Mouse (Mus musculus) WW6 (cell line): ENCODE data around the gene Hcrt.
"Not testable (repeated sequence)": the region's sequence is repeated elsewhere in the genome, so short reads cannot be mapped to it uniquely, and the experiment has no call there.

Experiments used
- DNase-seq: peaks from one replicate; pipeline ENCODE4 v3.0.0-alpha.2; 2013; ENCODE audit warnings: low read depth, low spot score

The Hcrt gene

GRCm38 (mm10) chr11:100762831-100763230 is at the start of gene Hcrt:
TSS of gene Hcrt (minus strand) at chr11:100762931.
- DNase-seq: no peak

- DNase-seq: no peak
Observed at GRCm38 (mm10) chr11:100811132-100811531, 48.4 kb upstream of the Hcrt start.

- no peak for DNase-seq
Observed at GRCm38 (mm10) chr11:100810516-100810915, 47.8 kb upstream of the Hcrt start.

DNA sequence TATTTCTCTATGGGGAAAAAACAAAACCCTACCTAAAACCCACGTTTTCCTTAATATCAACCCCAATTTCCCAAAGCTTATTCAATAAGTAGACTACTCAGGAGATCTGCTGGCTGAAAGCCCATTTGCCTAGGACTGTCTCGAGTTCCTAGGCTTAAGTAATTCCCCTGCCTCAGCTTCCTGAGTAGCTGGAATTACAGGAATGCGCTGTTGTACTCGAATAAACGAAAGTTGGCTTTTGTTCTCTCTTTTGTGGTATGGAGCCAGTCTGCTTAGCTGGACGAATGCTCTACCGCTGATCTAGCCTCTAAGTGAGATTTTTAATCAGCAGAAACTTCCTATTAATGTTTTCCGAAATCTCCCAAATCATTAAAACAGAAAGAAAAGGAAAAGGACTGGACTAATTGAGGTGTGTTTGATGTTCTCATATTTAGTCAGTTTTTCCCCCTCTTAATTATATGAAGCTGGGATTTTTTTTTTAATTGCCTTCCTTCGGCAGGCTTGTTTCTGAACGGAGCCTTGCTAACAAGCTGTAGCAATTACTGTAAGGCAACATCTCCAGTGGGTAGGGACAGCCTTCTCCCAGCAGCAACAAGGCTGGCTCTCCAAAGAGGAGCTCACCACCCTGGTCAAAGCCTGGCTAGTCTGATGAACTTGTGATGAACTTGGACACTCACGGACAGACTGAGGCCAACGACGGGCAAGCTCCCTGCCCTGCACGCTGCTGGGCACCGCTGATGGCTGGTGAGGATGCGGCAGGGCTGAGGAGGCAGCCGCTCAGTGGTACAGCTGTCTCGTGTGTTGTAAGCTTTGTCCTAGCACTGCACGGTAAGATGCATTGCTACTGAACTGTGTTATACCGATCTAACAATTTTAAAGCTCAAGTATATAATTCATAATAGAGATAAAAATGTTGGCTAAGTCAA is 43.9 kb upstream of the Hcrt start:
- no peak for DNase-seq

- no peak for DNase-seq
Observed at GRCm38 (mm10) chr11:100805535-100805934, 42.8 kb upstream of the Hcrt start.

- DNase-seq: no peak
Observed at GRCm38 (mm10) chr11:100804409-100804808, 41.7 kb upstream of the Hcrt start.

GRCm38 (mm10) chr11:100799426-100799825 is 36.7 kb upstream of the Hcrt start:
- no peak for DNase-seq

- no peak for DNase-seq
Observed at GRCm38 (mm10) chr11:100796585-100796984, 33.9 kb upstream of the Hcrt start.

DNA sequence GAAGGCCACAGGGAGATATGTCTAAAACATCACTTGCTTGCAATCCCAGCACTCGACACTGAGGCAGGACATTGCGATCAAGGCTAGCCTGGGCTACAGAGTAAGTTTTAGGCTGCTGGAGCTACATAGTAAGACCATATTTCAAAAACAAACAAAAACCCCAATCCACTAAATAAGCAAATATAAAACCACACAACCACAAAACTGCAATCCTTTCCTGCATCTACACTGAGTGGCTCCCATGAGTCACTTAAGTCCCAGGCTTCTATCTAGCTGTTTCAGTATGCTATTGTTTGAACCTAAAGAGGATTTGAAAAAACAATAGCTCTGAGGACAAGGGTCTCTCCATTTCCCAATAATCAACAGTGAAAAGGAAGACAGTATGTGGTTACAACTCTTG is 32.7 kb upstream of the Hcrt start:
- DNase-seq: no peak

- DNase-seq: no peak
Observed at GRCm38 (mm10) chr11:100791457-100792049, 28.8 kb upstream of the Hcrt start.

- not testable (repeated sequence) for DNase-seq
Observed at GRCm38 (mm10) chr11:100790644-100791043, 27.9 kb upstream of the Hcrt start.

DNA sequence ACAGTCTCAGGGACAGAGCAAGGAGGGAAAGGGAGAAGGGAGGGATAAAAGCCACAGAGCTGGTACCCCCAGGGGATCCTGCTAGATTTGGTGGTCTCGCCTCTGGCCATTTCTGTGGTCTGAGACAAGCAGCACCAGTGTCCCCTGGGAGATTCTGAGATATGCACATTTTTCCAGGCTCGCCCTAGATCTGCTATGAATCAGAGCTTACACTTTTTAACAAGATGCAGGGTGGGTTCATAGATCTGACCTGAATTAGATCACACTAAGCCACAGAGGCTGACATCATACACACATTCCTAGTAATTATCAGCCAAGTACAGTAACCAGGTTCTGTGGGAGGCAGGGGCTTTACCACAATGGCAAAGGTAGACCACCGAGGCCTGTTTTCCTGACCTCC is 27.0 kb upstream of the Hcrt start:
- DNase-seq: no peak

DNA sequence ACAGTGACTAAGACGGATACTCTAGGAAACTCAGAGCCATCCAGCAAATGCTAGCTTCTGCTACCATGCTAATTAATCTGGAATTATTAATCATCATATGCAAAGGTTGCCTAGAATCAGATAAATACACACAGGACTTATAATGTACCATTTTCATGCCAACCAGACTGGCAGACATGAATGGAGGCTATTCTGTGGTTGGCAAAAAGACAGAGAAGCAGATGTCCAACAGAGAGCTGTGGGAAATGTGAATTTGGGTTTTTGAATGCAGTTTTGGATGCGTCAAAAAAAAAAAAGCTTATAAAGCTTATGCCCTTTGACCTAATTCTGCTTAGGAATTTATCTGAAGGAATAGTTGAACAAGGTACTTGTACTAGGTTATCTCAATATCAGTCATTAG is 23.0 kb upstream of the Hcrt start:
- DNase-seq: no peak

DNA sequence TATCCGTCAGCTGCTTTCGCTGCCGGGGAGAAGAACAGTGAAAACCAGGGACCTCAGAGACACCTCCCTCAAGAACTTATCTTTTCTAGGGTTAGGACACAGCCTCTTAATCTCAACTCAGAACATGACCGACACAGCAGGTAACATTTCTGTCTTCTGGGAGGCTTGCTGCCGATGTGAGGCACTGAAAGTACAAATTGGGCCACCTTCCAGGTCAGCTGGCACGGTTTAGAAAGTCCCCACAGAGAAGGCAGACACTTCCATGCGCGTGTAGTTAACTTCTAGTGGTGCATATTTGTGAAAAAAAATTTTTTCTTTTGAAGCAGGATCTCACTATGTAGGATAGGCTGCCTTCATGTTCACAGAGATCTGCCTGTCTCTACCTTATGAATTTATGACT is 21.6 kb upstream of the Hcrt start:
- DNase-seq: no peak

DNA sequence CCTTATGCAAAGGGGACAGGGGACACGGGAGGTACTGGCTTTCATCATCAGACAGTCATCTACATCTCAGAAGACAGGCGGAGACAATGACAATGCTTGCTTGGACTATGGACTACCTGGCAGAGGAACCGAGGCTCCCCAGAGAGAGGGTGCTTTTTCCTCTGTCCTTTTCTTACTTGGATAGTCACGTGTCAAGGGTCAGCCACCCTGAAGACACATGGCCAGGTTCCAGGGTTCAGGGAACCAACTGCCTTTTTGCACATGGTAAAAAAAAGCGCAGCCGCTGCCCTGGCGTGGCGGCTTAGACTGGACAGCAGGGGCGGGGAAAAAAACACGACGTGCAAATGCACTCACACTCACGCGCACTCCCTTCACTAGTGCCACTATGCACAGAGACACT is 19.8 kb upstream of the Hcrt start:
- DNase-seq: no peak

DNA sequence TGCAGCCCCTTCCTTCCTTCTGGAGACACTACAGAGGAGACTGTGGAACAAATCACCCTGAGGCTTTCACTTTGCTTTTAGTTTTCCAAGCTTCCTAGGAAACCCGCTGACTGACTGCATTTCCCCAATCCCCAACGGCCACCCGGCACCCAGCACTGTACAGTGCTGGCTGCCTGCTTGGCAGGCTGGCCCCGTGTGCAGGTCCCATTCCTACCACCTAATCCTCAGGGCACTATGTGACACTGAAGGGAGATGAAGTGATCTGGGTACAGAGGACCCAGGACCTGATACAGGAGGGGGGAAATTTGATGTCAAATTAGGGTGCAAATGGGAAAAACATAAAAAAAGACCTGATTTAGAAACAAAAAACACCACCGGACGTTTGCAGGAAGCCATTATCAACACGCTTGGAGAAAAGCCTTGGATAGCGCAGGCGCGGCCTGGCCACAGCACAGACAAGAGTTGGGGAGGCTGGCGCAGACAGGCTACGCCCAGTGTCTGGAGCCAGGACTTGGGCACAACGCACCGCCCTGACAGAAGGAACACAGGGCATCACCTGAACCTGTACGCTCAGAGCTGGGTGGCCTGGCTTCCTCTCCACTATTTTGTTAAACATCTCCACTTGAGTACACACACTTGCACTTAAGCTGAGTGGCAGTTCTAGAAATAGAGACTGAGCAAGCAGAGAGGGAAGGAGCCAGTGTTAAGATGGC is 19.2 kb upstream of the Hcrt start:
- DNase-seq: no peak

- no peak for DNase-seq
Observed at GRCm38 (mm10) chr11:100780247-100780646, 17.5 kb upstream of the Hcrt start.

DNA sequence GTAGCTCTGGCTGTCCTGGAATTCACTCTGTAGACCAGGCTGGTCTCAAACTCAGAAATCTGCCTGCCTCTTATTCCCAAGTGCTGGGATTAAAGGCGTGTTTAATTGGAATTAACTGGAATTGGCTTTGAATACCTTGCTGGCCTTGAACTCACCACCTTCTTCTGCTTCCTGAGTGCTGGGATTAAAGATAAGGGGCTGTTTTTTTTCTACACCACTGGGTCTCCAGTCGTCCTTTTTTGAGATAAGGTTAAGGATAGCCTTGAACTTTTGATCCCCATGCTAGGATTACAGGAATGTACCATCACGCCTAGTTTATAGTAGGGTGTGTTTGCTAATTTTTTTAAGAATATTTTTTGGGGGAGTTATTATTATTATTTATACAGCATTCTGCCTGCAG is 15.3 kb upstream of the Hcrt start:
- no peak for DNase-seq

GRCm38 (mm10) chr11:100775921-100776320 is 13.2 kb upstream of the Hcrt start:
- DNase-seq: no peak

DNA sequence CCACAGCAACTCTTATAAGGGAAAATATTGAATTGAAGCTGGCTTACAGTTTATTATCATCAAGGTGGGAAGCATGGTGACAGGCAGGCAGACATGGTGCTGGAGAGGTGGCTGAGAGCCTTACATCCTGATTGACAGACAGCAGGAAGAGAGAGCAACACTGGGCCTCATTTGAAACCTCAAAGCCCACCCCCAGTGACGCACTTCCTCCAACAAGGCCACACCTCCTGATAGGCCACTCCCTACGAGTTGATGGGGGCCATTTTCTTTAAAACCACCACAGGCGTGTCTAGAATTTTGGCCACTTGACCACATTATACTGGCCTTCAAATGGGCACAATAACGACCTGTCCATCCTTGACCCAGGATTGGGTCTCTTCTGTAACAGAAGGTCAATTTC is 11.5 kb upstream of the Hcrt start:
- no peak for DNase-seq

- DNase-seq: no peak
Observed at GRCm38 (mm10) chr11:100770646-100771408, 8.1 kb upstream of the Hcrt start, which contains the start of gene Ghdc. TSS of gene Ghdc (minus strand) at chr11:100770957.

DNA sequence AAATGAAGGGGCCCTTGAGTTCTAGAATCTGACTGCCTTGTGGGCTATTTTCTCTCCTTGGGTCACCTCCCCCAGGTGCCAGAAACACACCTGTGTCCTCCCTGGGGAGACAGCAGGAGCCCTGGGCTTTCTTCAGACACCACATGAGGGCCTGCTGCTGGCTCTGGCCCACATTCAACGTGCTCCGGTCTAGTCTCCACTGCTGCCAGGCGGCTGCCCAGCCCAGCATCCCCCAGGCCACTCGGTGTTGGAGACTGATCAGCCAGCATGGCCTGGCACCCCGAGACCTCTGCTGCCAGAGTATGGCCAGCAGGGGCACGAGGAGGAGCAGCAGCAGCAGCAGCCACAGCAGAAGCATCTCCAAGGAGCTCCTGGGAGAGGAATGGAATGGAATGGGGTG is 7.2 kb upstream of the Hcrt start:
- no peak for DNase-seq
